Mouse (Mus musculus) kidney, embryonic 14.5 days (tissue): ENCODE data around the gene Disp3. TPM values are rescaled to one million over a fixed set of nuclear protein-coding genes. Genes with fewer than 3 reads are reported as not detected.

Experiments used
- ATAC-seq: fragments of 200-750 bp; cut with Nextera tagmentation; 2 replicates; pipeline ENCODE4 v1.8.0; 2017; ENCODE audit warnings: moderate number of reproducible peaks, mild to moderate bottlenecking, moderate TSS enrichment, moderate library complexity; ENCODE audit not compliant: low FRiP score, low TSS enrichment
- H3K27ac ChIP-seq: fragments of 300-500 bp; sonication (generic); 2 replicates; pipeline ENCODE4 v1.5.1; 2014; ENCODE audit warnings: low read depth, mild to moderate bottlenecking, low read length, moderate library complexity, mixed read lengths
- H3K27me3 ChIP-seq: fragments of 300-500 bp; sonication (generic); 2 replicates; pipeline ENCODE4 v1.6.1; 2014; ENCODE audit warnings: mild to moderate bottlenecking, low read length; ENCODE audit not compliant: control insufficient read depth, insufficient read depth
- H3K36me3 ChIP-seq: fragments of 300-500 bp; sonication (generic); 2 replicates; pipeline ENCODE4 v1.6.1; 2014; ENCODE audit warnings: low read length, mixed read lengths; ENCODE audit not compliant: control insufficient read depth, insufficient read depth
- H3K4me1 ChIP-seq: fragments of 300-500 bp; sonication (generic); 2 replicates; pipeline ENCODE4 v1.6.1; 2014; ENCODE audit warnings: low read length, mixed read lengths; ENCODE audit not compliant: control insufficient read depth, insufficient read depth
- H3K4me2 ChIP-seq: fragments of 300-500 bp; sonication (generic); replicated peaks from 2 replicates; pipeline ENCODE4 v1.6.1; 2014; ENCODE audit warnings: low read depth, mild to moderate bottlenecking, low read length
- H3K4me3 ChIP-seq: fragments of 300-500 bp; sonication (generic); 2 replicates; pipeline ENCODE4 v1.5.1; 2014; ENCODE audit warnings: mild to moderate bottlenecking, low read length
- H3K9ac ChIP-seq: fragments of 300-500 bp; sonication (generic); 2 replicates; pipeline ENCODE4 v1.6.1; 2014; ENCODE audit warnings: low read depth, mild to moderate bottlenecking, low read length, moderate library complexity
- H3K9me3 ChIP-seq: fragments of 300-500 bp; sonication (generic); 2 replicates; pipeline ENCODE4 v1.6.1; 2016; ENCODE audit warnings: low read length; ENCODE audit not compliant: control insufficient read depth
- WGBS: fragments of 180-500 bp; shearing (Covaris S2); extraction: QIAGEN DNeasy Blood & Tissue Kit; methylation state at CpG from one replicate; pipeline ENCODE4 v1.1.7; 2014; 5-methylcytosine and 5-hydroxymethylcytosine counted together
- polyA plus RNA-seq: library from polyadenylated mRNA; unstranded; fragments of >200 nt; fragmentation: Nextera tagmentation; extraction: Ambion mirVana; gene quantifications from 2 replicates; pipeline ENCODE4 v1.2.1, GENCODE M21; 2014

The Disp3 gene
- polyA plus RNA-seq, 1 experiment from 2014 or later = 0.34 TPM

DNA sequence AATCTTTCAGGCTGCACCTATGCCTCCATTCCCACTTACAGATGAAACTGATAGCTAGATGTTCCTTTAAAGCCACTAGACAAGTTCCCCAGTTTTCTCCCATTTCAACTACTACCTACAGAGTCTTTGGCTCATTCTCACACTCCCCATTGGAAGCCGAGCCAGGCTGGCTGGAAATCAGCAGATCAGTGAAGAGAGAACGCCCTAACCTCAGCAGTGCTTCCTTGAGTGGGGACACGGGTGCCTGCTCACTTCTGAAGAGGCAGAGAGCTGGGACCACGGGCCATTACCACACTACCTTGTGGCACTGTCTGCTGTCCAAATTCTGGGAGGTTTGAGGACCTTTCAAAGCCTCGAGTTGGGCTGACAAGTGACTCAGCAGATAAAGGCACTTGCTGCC is 11.0 kb upstream of the Disp3 start:
- 65% methylated on average over 5 of the region's 5 CpGs for WGBS
- H3K27ac ChIP-seq = no peak overlapping the region
- no peaks in the 10 kb centered on the region for H3K36me3 ChIP-seq

DNA sequence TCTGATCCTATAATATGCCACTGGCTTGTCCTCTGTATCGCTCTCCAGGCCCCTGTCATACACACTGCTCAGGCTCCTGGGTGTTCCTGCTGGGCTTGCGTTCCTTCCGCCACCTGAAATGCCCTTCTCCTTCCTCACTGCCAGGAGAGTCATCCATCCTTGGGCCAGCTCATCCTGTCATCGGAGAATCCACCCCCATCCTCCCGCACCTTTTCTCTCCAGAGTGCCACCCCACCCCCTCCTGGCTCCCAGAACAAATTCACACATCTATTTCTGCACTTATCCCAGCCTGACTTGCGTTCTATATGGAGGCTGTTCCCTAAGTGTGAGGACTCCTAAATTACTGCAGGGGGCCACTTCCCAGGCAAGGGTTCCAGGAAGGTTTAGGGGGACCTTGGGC is 9.9 kb upstream of the Disp3 start:
- no peak overlapping the region for H3K9ac ChIP-seq
- no peak overlapping the region for H3K27ac ChIP-seq
- no peak for ATAC-seq
- no peaks in the 10 kb centered on the region for H3K9me3 ChIP-seq
- H3K4me3 ChIP-seq = no peak overlapping the region
- H3K4me1 ChIP-seq = no peaks in the 10 kb centered on the region
- H3K4me2 ChIP-seq = no peak overlapping the region
- H3K27me3 ChIP-seq = no peaks in the 10 kb centered on the region
- 58% methylated on average over 6 of the region's 6 CpGs for WGBS
- H3K36me3 ChIP-seq = no peaks in the 10 kb centered on the region

More for the DNA sequence above, 11.0 kb upstream of the Disp3 start:
- ATAC-seq = no peak
- Histone ChIP-seq H3K9ac (no peak overlapping the region), H3K4me1 (no peaks in the 10 kb centered on the region), H3K9me3 (no peaks in the 10 kb centered on the region), H3K4me3 (no peak overlapping the region), H3K27me3 (no peaks in the 10 kb centered on the region), H3K4me2 (no peak overlapping the region)

DNA sequence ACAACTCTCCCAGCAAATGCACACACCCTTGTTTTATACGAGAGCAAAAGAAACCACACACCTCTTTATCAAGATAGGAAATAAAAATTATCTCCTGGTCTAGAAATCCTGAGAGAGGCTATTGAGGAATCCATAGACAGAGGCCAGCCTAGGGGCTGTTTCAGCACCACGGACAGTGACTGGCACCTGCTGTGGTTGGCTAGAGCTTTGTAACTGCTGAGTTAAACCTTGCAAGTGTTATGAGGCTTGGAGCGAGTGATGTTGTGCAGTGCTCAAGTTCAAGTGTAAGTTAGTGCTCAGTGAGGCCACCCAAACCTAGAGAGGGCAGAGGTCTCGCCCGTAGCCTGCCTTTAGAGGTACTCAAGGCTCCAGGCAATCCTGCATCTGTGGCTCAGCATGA is 5.6 kb upstream of the Disp3 start:
- peaks cover under 1% of the 10 kb centered on the region; the same call in 1 of the 2 replicates for H3K27me3 ChIP-seq
- H3K4me2 ChIP-seq = no peak overlapping the region
- H3K27ac ChIP-seq = no peak overlapping the region
- ATAC-seq = 0 out of 2 replicates have a peak, but pooled peaks have one; percentile 60
- no peak overlapping the region for H3K9ac ChIP-seq
- H3K9me3 ChIP-seq = no peaks in the 10 kb centered on the region
- no peaks in the 10 kb centered on the region for H3K4me1 ChIP-seq
- 20% methylated on average over 5 of the region's 5 CpGs for WGBS
- no peaks in the 10 kb centered on the region for H3K36me3 ChIP-seq
- H3K4me3 ChIP-seq = no peak overlapping the region

DNA sequence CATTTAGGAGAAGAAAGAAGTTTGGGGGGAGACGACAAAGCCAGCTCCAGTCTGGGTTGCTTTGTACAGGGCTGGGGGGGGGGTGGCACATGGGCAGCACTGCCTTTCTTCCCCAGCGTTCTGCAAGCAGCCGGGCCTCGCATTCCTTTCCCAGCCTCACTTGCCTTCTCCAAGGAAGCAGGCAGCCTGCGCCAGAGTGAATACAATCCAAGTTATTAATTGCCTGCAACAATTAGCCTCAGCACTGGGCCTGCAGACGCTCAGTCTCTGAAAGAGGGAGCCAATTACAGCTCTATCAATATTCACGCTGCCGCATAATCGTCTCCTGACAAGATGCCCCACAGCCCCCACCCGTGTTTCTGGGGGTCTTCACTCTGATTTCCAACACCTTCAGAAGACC is 4.1 kb upstream of the Disp3 start:
- Histone ChIP-seq H3K9ac (no peak overlapping the region), H3K4me1 (no peaks in the 10 kb centered on the region), H3K4me2 (no peak overlapping the region), H3K27me3 (peaks cover 15% of the 10 kb centered on the region), H3K36me3 (no peaks in the 10 kb centered on the region), H3K9me3 (no peaks in the 10 kb centered on the region), H3K4me3 (no peak overlapping the region), H3K27ac (no peak overlapping the region)
- WGBS = 64% methylated on average over 10 of the region's 10 CpGs
- no peak for ATAC-seq

DNA sequence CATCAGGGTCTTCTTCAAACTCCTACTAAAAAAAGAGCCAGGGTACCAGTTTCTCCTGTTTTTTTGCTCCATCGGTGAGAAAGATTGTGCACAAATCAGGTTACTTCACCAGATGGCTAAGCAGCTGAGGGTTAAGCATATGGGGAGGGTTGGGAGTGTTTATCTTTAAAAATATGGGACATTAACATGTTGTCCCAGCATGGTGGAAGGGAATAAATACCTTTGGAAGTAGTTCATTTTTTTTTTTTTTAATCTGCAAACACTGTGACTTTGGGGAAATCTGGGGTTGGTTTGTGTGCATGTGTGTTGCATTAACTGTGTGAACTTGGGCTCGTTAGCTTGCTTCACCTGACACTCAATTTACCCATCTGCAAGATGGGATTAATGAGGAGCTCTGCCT is 3.3 kb upstream of the Disp3 start:
- WGBS = 72% methylated on average over 2 of the region's 2 CpGs
- no peak overlapping the region for H3K9ac ChIP-seq
- H3K9me3 ChIP-seq = no peaks in the 10 kb centered on the region

DNA sequence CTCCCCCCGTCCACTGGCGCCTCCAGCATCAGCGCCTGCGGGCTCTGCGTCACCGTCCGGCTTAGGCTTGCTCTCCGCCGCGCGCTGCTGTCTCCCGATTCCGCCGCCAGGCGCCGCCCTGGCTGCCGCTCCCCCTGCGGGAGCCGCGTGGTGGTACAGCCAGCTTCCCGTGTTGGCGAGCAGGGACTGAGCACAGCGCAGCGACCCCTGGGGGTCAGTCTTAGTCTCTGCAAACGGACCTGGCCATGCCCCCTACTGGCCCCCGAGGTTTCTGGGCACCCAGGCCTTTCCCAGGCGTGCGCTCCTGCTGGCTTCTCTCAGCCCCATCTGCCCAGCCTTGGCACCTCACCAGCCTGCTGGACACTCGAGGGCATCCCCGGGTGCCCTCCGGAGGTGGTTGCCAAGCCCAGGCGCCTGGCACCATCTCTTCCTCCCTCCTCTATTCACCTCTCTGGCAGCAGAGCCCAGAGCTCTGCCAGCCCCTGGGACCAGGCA is 337 bp upstream of the Disp3 start:
- peak overlapping the region; percentile 39 for H3K4me3 ChIP-seq
- H3K9ac ChIP-seq = no peak overlapping the region
- ATAC-seq = peak; percentile 90
- no peak overlapping the region for H3K27ac ChIP-seq
- H3K36me3 ChIP-seq = no peaks in the 10 kb centered on the region
- H3K9me3 ChIP-seq = no peaks in the 10 kb centered on the region
- peaks cover 15% of the 10 kb centered on the region for H3K27me3 ChIP-seq
- no peaks in the 10 kb centered on the region for H3K4me1 ChIP-seq
- peak overlapping the region; percentile 71 for H3K4me2 ChIP-seq
- 3% methylated on average over 30 of the region's 32 CpGs for WGBS

More for the DNA sequence above, 3.3 kb upstream of the Disp3 start:
- no peak overlapping the region for H3K4me3 ChIP-seq
- ATAC-seq = no peak
- no peak overlapping the region for H3K27ac ChIP-seq
- no peaks in the 10 kb centered on the region for H3K4me1 ChIP-seq
- H3K27me3 ChIP-seq = peaks cover 15% of the 10 kb centered on the region
- no peaks in the 10 kb centered on the region for H3K36me3 ChIP-seq
- no peak overlapping the region for H3K4me2 ChIP-seq

DNA sequence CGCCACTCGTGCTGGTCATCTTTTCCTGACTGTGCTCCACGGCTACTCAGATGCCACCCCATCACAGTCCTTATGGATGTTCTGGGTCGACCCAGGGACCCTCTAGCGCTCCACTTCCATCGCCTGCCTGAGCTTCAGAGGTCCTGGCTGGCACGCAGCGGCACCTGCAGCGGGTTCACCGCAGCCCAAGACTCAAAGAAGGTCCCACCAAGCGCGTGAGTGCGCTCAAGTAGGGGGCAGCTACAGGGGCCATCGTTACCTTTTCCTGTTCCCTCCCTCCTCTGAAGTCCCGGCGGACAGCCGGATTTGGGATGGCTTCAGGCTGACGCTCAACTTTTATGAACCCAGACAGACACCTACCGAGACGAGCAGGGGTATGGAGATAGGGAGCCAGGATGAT is 724 bp downstream of the Disp3 start:
- Histone ChIP-seq H3K9ac (no peak overlapping the region), H3K4me1 (no peaks in the 10 kb centered on the region), H3K36me3 (no peaks in the 10 kb centered on the region), H3K4me3 (peak overlapping the region; percentile 39), H3K27me3 (peaks cover 15% of the 10 kb centered on the region), H3K27ac (no peak overlapping the region), H3K4me2 (peak overlapping the region; percentile 71), H3K9me3 (no peaks in the 10 kb centered on the region)
- ATAC-seq = no peak
- 2% methylated on average over 20 of the region's 20 CpGs for WGBS

DNA sequence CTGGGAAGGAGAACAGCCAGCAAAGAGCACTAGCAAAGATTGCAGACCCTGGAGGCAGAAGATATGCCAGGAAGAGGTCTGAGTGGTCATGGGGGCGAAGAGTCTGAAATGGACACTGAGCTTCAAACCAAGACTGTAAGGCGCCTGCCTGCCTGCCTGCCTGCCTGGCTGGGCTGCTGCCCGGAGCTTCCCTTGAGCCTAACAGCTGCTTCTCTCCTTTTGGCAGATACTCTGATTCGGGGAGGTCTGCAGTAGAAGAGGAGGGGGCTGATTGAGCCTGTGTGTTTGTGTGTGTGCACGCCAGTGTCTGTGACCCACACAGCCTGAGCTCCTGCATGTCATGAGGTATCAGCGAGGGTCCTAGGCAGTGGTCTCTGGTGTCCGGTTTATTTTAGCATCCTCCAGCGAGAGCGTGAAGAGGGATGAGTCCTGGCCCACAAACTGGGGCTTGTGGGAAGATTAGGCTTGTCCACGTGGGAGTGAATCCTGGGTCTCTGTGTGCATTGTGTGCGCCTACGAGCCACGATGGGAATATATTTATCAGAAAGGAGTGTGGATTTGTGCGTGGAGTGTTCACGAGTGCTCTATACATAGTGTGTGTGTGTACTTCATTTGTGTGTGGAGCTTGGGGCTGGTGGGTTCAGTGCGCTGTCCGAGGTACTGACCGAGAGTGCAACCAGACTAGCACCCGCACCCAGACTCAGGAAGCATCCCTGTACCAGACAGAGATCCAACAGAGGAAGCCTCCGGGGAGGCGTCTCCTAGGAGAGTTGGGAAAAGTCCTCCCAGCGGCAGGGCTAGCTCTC is 1.3 kb downstream of the Disp3 start:
- Histone ChIP-seq H3K9ac (no peak overlapping the region), H3K4me3 (no peak overlapping the region), H3K27me3 (peaks cover 15% of the 10 kb centered on the region), H3K27ac (no peak overlapping the region), H3K4me1 (no peaks in the 10 kb centered on the region), H3K36me3 (no peaks in the 10 kb centered on the region), H3K4me2 (no peak overlapping the region), H3K9me3 (no peaks in the 10 kb centered on the region)
- 19% methylated on average over 22 of the region's 22 CpGs for WGBS
- peak; percentile 45; the same call in 1 of the 2 replicates for ATAC-seq

DNA sequence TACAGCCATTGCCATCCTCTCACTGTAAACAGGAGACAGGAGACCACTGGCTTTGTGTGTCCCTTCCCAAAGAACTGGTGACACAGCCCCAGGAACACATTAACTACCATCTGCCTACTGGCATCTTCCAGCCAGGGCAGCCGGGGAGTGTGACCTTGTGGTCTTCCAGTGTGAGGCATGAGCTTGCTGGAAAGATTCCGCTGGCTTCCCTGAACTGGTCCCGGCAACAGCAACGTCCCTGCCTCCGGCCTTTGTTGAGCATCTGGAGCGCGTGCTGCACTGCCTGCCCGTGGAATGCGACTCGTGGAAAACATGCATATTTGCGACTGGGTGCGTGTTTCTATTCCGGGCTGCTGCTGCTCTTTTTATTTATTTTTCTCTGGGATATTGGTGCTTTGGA is 3.5 kb downstream of the Disp3 start:
- Histone ChIP-seq H3K9ac (no peak overlapping the region), H3K9me3 (no peaks in the 10 kb centered on the region), H3K4me3 (no peak overlapping the region), H3K4me1 (no peaks in the 10 kb centered on the region), H3K27ac (no peak overlapping the region), H3K27me3 (peaks cover 15% of the 10 kb centered on the region), H3K4me2 (no peak overlapping the region), H3K36me3 (no peaks in the 10 kb centered on the region)
- 52% methylated on average over 13 of the region's 13 CpGs for WGBS
- ATAC-seq = no peak
